Mouse (Mus musculus): Measurements from ENCODE around the gene Rcc2.

Gene Rcc2

GRCm38 (mm10) chr4:140684881-140685303 lies 15.4 kb upstream of the Rcc2 start:
- no peak for DNase-seq (ENCODE audit: low spot score)

GRCm38 (mm10) chr4:140688044-140688825 lies 12.1 kb upstream of the Rcc2 start:
- no peak for DNase-seq (ENCODE audit: low spot score)

- no peak for DNase-seq (ENCODE audit: low spot score)
Measured at GRCm38 (mm10) chr4:140688826-140689425, 11.4 kb upstream of the Rcc2 start.

GRCm38 (mm10) chr4:140689873-140690655 lies 10.3 kb upstream of the Rcc2 start:
- DNase-seq (ENCODE audit: low spot score): no peak

- no peak for DNase-seq (ENCODE audit: low spot score)
Measured at GRCm38 (mm10) chr4:140691481-140691880, 8.9 kb upstream of the Rcc2 start.

- no peak for DNase-seq (ENCODE audit: low spot score)
Measured at GRCm38 (mm10) chr4:140693513-140693912, 6.8 kb upstream of the Rcc2 start.

- no peak for DNase-seq (ENCODE audit: low spot score)
Measured at GRCm38 (mm10) chr4:140694551-140695060, 5.7 kb upstream of the Rcc2 start.

GRCm38 (mm10) chr4:140695146-140695545 lies 5.2 kb upstream of the Rcc2 start:
- DNase-seq (ENCODE audit: low spot score): no peak

- DNase-seq (ENCODE audit: low spot score): no peak
Measured at GRCm38 (mm10) chr4:140695675-140696585, 4.4 kb upstream of the Rcc2 start.

GRCm38 (mm10) chr4:140699441-140700127 lies 757 bp upstream of the Rcc2 start:
- peak; percentile 67 for DNase-seq (ENCODE audit: low spot score)

- peak; percentile 59 for DNase-seq (ENCODE audit: low spot score)
Measured at GRCm38 (mm10) chr4:140701049-140701715, 841 bp downstream of the Rcc2 start.

- no peak for DNase-seq (ENCODE audit: low spot score)
Measured at GRCm38 (mm10) chr4:140701716-140702561, 1.6 kb downstream of the Rcc2 start.

GRCm38 (mm10) chr4:140702611-140703327 lies 2.4 kb downstream of the Rcc2 start:
- peak; percentile 80 for DNase-seq (ENCODE audit: low spot score)

GRCm38 (mm10) chr4:140703636-140704035 lies 3.3 kb downstream of the Rcc2 start:
- DNase-seq (ENCODE audit: low spot score): no peak

- no peak for DNase-seq (ENCODE audit: low spot score)
Measured at GRCm38 (mm10) chr4:140704166-140704565, 3.8 kb downstream of the Rcc2 start.

- DNase-seq (ENCODE audit: low spot score): no peak
Measured at GRCm38 (mm10) chr4:140707615-140708014, 7.3 kb downstream of the Rcc2 start.

- DNase-seq (ENCODE audit: low spot score): no peak
Measured at GRCm38 (mm10) chr4:140708297-140708927, 8.1 kb downstream of the Rcc2 start.

- no peak for DNase-seq (ENCODE audit: low spot score)
Measured at GRCm38 (mm10) chr4:140709111-140709510, 8.8 kb downstream of the Rcc2 start.

Data from ovary, adult 18-20 months (tissue).